Mouse (Mus musculus) testis, adult 2 months (tissue): ENCODE data around the gene Cnot10.

Source experiments
- CTCF ChIP-seq: fragments of 200-500 bp; IDR thresholded peaks from 2 replicates; pipeline ENCODE4 v1.5.1; 2012; ENCODE audit warnings: low read depth, mild to moderate bottlenecking, inconsistent platforms, low read length, moderate library complexity; ENCODE audit not compliant: control insufficient read depth, insufficient read depth, insufficient replicate concordance
- POLR2A ChIP-seq: fragments of 200-500 bp; IDR thresholded peaks from 2 replicates; pipeline ENCODE4 v1.6.1; 2012; ENCODE audit warnings: low read depth, mild to moderate bottlenecking, inconsistent platforms, low read length, moderate library complexity; ENCODE audit not compliant: control insufficient read depth

DNA sequence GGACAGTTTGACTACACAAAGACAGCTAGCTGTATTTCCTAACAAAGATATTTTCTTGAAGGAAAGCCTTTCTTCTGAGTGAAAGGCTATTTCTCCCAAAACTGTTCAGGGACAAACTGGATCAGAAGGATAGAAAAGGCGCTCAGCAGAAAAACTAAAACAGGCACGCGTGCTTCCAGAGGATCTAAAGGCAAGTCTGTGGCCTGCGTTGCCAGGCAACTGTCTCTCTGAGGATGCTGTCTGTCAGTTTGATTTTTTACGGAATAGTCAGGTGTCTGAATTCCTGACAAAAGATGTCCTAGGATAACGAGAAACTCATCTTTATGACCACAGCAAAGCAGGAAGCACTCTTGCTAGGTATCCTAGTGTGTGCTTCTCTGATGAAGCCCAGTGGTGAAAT lies 20.5 kb upstream of the Cnot10 start:
- no peak for TF ChIP-seq CTCF
- no peak for TF ChIP-seq POLR2A
